Comparison of ENCODE assay signal across 7 mouse cellular contexts in the genomic region with DNA sequence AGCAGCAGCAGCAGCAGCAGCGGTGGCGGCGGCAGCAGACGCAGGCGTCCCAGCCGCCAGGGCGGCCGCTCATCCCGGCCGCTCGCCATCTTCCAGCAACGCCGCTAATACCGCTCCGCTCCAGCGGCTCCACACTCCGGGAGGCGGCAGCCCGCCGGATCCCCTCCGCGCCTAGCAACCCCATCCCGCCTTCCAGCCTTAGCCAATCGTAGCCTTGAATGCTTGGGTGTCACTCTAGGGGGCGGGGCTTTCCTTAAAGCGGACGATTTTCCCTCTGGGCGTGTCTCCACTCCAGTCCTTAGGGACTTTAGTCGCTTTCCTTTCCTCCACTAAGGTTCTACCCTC. TPM values are rescaled to one million over a fixed set of nuclear protein-coding genes. Genes with fewer than 3 reads are reported as not detected.
A peak's percentile ranks its signal among the peaks of the same experiment; 100 is the strongest.
DNase-seq lines count a peak whose midpoint lies in the region; ATAC-seq lines count a peak whose summit lies in the region.

A gene (minus strand): TSS at position 141 of the 345 bp plus-strand sequence.

- H3K27ac ChIP-seq in intestine, embryonic 15.5 days: peak within 1 kb of the TSS; percentile 75
- H3K27ac ChIP-seq in midbrain, embryonic 10.5 days (replicated peaks): peak within 1 kb of the TSS; percentile 93

- peak within 1 kb of the TSS; percentile 98 for H3K4me2 ChIP-seq in intestine, embryonic 15.5 days (replicated peaks)

- intact Hi-C loops in gastrocnemius, postnatal 36 days (cut with DNase I): loop anchor here (5.0 kb wide), 1 partner anchor 35 kb away; no protein-coding TSS in a partner anchor
- intact Hi-C loops in left cerebral cortex, postnatal 25 days (cut with DNase I): loop anchor here (2.0 kb wide), 1 partner anchor 98 kb away; no protein-coding TSS in a partner anchor

- peak; percentile 98 for DNase-seq in adrenal gland, adult 2 months
- DNase-seq in embryo, embryonic 11.5 days (ENCODE audit: low read depth, low spot score): peak; percentile 92
- peak; percentile 91 to 96 for DNase-seq in gastrocnemius, postnatal 36 days
- peak; percentile 97 to 98 for DNase-seq in left cerebral cortex, postnatal 25 days (ENCODE audit: low spot score in 2 of 2)
- peak; percentile 98 for DNase-seq in midbrain, embryonic 10.5 days (ENCODE audit: low spot score)
- peak; percentile 92 for DNase-seq in right cerebral cortex, postnatal 4 days

- WGBS in intestine, embryonic 15.5 days: 0% methylated on average over 29 of the region's 29 CpGs
- 2% methylated on average over 29 of the region's 29 CpGs for WGBS in midbrain, embryonic 10.5 days

- H3K4me3 ChIP-seq in intestine, embryonic 15.5 days (replicated peaks): peak within 1 kb of the TSS; percentile 91
- peak within 1 kb of the TSS; percentile 93 for H3K4me3 ChIP-seq in midbrain, embryonic 10.5 days

- no peaks in the 10 kb centered on the region for H3K36me3 ChIP-seq in intestine, embryonic 15.5 days
- no peaks in the 10 kb centered on the region for H3K36me3 ChIP-seq in midbrain, embryonic 10.5 days

- peak within 1 kb of the TSS; percentile 85 for H3K9ac ChIP-seq in intestine, embryonic 15.5 days

- peak; percentile 100 for ATAC-seq in intestine, embryonic 15.5 days

- no peaks in the 10 kb centered on the region for H3K27me3 ChIP-seq in intestine, embryonic 15.5 days (replicated peaks)
- H3K27me3 ChIP-seq in midbrain, embryonic 10.5 days (ENCODE audit: low read depth, poor library complexity, severe bottlenecking): peaks cover 11% of the 10 kb centered on the region; the same call in 1 of the 2 replicates

- H3K9me3 ChIP-seq in intestine, embryonic 15.5 days: no peaks in the 10 kb centered on the region
- H3K9me3 ChIP-seq in midbrain, embryonic 10.5 days (replicated peaks): no peaks in the 10 kb centered on the region

- peaks cover 6% of the 10 kb centered on the region; the same call in 1 of the 2 replicates for H3K4me1 ChIP-seq in intestine, embryonic 15.5 days (replicated peaks)
- H3K4me1 ChIP-seq in midbrain, embryonic 10.5 days: peaks cover 57% of the 10 kb centered on the region

RNA-seq across cellular contexts. Expression of the gene that starts here (rescaled TPM):
- total RNA-seq in adrenal gland, adult 2 months (2021): 10 to 100 TPM; 34.0 to 37.4 TPM
- polyA plus RNA-seq in adrenal gland, adult 2 months (2012; rRNA removed): 14.1 and 15.1 TPM in 2 replicates
- 10 to 100 TPM; 28.2 to 28.9 TPM for total RNA-seq in gastrocnemius, postnatal 36 days (2021)
- polyA plus RNA-seq in intestine, embryonic 15.5 days (2015; fragmentation: Nextera tagmentation; extraction: Ambion mirVana): 10.1 and 11.3 TPM in 2 replicates
- total RNA-seq in left cerebral cortex, postnatal 25 days (2021): 10 to 100 TPM; 56.6 to 57.2 TPM
- polyA plus RNA-seq in midbrain, embryonic 10.5 days (2016; fragmentation: Nextera tagmentation; extraction: Ambion mirVana): 7.6 and 9.2 TPM in 2 replicates

Comparison
In these comparisons a context has a peak if more than half of its experiments do, and no peak if none do; other contexts are left out.
1. Peak in every context shown above with its lines: DNase-seq, ATAC-seq, H3K4me3 ChIP-seq and H3K27ac ChIP-seq.